Mouse (Mus musculus) 3T3-L1 (cell line): ENCODE measurements around the gene Phospho1.
"Not testable (repeated sequence)": the region's sequence is repeated elsewhere in the genome, so short reads cannot be mapped to it uniquely, and the experiment has no call there.

Experiments used
- DNase-seq: peaks from one replicate; pipeline ENCODE4 v3.0.0-alpha.2; 2015; ENCODE audit warnings: low read depth, low spot score

Gene Phospho1

GRCm38 (mm10) chr11:95859468-95859855, 35.2 kb downstream of the Phospho1 start:
- peak; percentile 78 for DNase-seq

DNA sequence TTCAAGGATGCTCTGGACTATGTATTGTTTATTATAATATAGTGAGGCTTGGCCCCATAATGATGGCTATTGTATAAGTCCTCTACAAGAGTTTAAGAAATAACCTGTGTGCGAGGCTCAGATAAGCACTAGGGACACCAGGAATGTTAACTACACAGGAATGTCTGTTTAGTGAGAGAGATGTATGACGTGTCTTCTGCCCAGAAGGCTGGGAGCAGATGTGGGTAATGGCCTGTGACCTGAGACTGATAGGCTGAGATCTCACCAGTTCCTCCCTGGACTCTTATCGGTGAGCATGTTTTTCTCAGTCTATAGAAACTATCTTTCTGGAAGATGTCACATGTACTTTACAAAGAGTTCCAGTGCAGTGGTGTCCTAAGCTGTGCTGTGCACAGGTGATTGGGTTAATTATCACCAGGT, 35.8 kb downstream of the Phospho1 start:
- peak; percentile 57 for DNase-seq

DNA sequence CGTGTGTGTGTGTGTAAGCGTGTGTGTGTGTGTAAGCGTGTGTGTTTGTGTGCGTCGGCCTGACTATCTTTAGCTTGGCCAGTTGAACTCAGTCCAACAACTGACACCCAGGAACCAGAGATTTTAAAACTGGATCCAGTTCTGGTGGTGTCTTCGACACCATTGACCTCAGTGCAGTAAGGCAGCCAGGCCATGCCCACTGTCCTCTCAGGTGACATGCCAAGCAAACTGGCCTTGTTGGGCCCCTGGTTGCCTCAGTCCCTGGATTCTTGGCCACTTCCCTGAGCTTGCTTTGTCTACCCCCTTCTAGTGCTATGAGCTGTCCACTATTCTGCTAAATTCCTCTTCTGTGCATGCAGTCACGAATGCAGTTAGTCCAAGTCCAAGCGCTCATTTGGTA, 37.1 kb downstream of the Phospho1 start:
- no peak for DNase-seq

GRCm38 (mm10) chr11:95869442-95869841, 45.1 kb downstream of the Phospho1 start:
- no peak for DNase-seq

GRCm38 (mm10) chr11:95869918-95870470, 45.7 kb downstream of the Phospho1 start:
- no peak for DNase-seq

- peak; percentile 25 for DNase-seq
Measured at GRCm38 (mm10) chr11:95875804-95876203, 51.5 kb downstream of the Phospho1 start.

GRCm38 (mm10) chr11:95876296-95876695, 52.0 kb downstream of the Phospho1 start:
- DNase-seq: peak; percentile 85

DNA sequence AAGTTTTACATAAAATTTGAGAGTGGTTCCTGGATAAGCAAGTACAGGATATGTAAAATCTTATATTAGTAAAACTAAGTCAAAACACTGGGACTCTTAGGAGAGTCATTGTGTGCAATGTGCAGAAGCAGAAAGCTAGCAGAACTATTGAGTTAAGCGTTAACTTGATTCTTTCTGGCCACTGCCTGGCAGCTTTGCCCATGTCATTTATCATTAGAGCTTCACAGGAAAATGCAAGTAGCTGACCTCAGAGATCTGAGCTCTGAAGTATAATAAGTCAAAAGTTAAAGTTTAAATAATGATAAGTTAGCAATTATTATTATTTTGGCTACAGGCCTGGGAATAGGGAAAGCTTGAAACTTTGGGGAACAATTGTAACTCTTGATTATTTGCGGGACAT, 55.6 kb downstream of the Phospho1 start:
- not testable (repeated sequence) for DNase-seq
